Comparison of ENCODE assay signal across 15 mouse cellular contexts in genomic region chr5:122965427-122965826, GRCm38 (mm10). TPM values are rescaled to one million over a fixed set of nuclear protein-coding genes. Genes with fewer than 3 reads are reported as not detected.
DNase-seq lines count a peak whose midpoint lies in the region; ATAC-seq and TF ChIP-seq lines count a peak whose summit lies in the region.
"Had no signal": no experiment of that assay in that cellular context is flagged by ENCODE, and none has a peak within 500 bp of the region (broad histone marks: within the 10 kb centered on the region; RNA-seq: fewer than 3 reads in every experiment).

No protein-coding gene starts in this region.

- no peak for ATAC-seq in forebrain, embryonic 15.5 days (replicated peaks)
- ATAC-seq in midbrain, embryonic 11.5 days (ENCODE audit: low FRiP score), result no peak
- ATAC-seq in midbrain, postnatal 0 days (ENCODE audit: low FRiP score), result no peak
- ATAC-seq in common myeloid progenitor, adult 5-6 weeks (replicated peaks; ENCODE audit: low read depth, poor library complexity, severe bottlenecking), result peak; percentile 50
- ATAC-seq: hindbrain, embryonic 16.5 days; midbrain, embryonic 15.5 days; Patski had no signal

- H3K27ac ChIP-seq in forebrain, embryonic 15.5 days (replicated peaks), result peak overlapping the region; percentile 80
- H3K27ac ChIP-seq in forebrain, embryonic 10.5 days, result no peak overlapping the region
- H3K27ac ChIP-seq in midbrain, embryonic 11.5 days (ENCODE audit: low read depth, low read length), result no peak overlapping the region
- no peak overlapping the region for H3K27ac ChIP-seq in midbrain, postnatal 0 days (ENCODE audit: low read depth, low read length)
- H3K27ac ChIP-seq: heart, adult 2 months; macrophage; midbrain, embryonic 15.5 days had no signal

- H3K4me2 ChIP-seq in forebrain, embryonic 15.5 days (replicated peaks), result no peak overlapping the region
- H3K4me2 ChIP-seq in midbrain, embryonic 11.5 days, result no peak overlapping the region
- no peak overlapping the region for H3K4me2 ChIP-seq in midbrain, postnatal 0 days (ENCODE audit: low read depth, low read length, poor library complexity, severe bottlenecking)
- H3K4me2 ChIP-seq: midbrain, embryonic 15.5 days had no signal

- no peak for TF ChIP-seq CTCF in midbrain, postnatal 0 days (IDR thresholded peaks at IDR 0.05)

- no peaks in the 10 kb centered on the region for H3K9me3 ChIP-seq in forebrain, embryonic 15.5 days
- H3K9me3 ChIP-seq in forebrain, embryonic 10.5 days, result no peaks in the 10 kb centered on the region
- H3K9me3 ChIP-seq in midbrain, embryonic 11.5 days (ENCODE audit: control insufficient read depth, low read length), result no peaks in the 10 kb centered on the region
- no peaks in the 10 kb centered on the region for H3K9me3 ChIP-seq in midbrain, postnatal 0 days (ENCODE audit: low read length)
- H3K9me3 ChIP-seq: midbrain, embryonic 15.5 days had no signal

- H3K4me1 ChIP-seq in forebrain, embryonic 15.5 days, result peaks cover 8% of the 10 kb centered on the region
- H3K4me1 ChIP-seq in forebrain, embryonic 10.5 days, result peaks cover 12% of the 10 kb centered on the region; the same call in 1 of the 2 replicates
- H3K4me1 ChIP-seq in midbrain, embryonic 11.5 days (ENCODE audit: control insufficient read depth, insufficient read depth, low read length), result no peaks in the 10 kb centered on the region
- H3K4me1 ChIP-seq in midbrain, postnatal 0 days (ENCODE audit: insufficient read depth, low read length), result no peaks in the 10 kb centered on the region
- H3K4me1 ChIP-seq: midbrain, embryonic 15.5 days had no signal

- no peak overlapping the region for H3K4me3 ChIP-seq in forebrain, embryonic 15.5 days
- no peak overlapping the region for H3K4me3 ChIP-seq in forebrain, embryonic 10.5 days
- no peak overlapping the region for H3K4me3 ChIP-seq in midbrain, embryonic 11.5 days (ENCODE audit: low read depth, low read length)
- no peak overlapping the region for H3K4me3 ChIP-seq in midbrain, postnatal 0 days (ENCODE audit: low read depth, low read length)
- H3K4me3 ChIP-seq: heart, adult 2 months; midbrain, embryonic 15.5 days had no signal

- H3K27me3 ChIP-seq in forebrain, embryonic 15.5 days, result no peaks in the 10 kb centered on the region
- no peaks in the 10 kb centered on the region for H3K27me3 ChIP-seq in forebrain, embryonic 10.5 days (ENCODE audit: poor library complexity, severe bottlenecking)
- no peaks in the 10 kb centered on the region for H3K27me3 ChIP-seq in midbrain, embryonic 11.5 days (ENCODE audit: control insufficient read depth, insufficient read depth, low read length)
- H3K27me3 ChIP-seq in midbrain, postnatal 0 days (ENCODE audit: insufficient read depth, low read length), result no peaks in the 10 kb centered on the region
- H3K27me3 ChIP-seq: midbrain, embryonic 15.5 days; Patski had no signal

- H3K36me3 ChIP-seq in forebrain, embryonic 15.5 days, result 0 out of 2 replicates have a peak, but pooled peaks cover 5% of the 10 kb centered on the region
- H3K36me3 ChIP-seq in forebrain, embryonic 10.5 days (replicated peaks), result peaks cover 25% of the 10 kb centered on the region
- H3K36me3 ChIP-seq in midbrain, embryonic 11.5 days (ENCODE audit: control insufficient read depth, insufficient read depth, low read length), result 0 out of 2 replicates have a peak, but pooled peaks cover 2% of the 10 kb centered on the region
- no peaks in the 10 kb centered on the region for H3K36me3 ChIP-seq in midbrain, postnatal 0 days (ENCODE audit: insufficient read depth, low read length)
- H3K36me3 ChIP-seq: midbrain, embryonic 15.5 days had no signal

- intact Hi-C loops in left cerebral cortex, postnatal 10 days (cut with DNase I), result loop anchor here (5.0 kb wide), 2 partner anchors 47 to 82 kb away; partner anchors contain the start of gene Morn3

- 59% methylated on average over 11 of the region's 11 CpGs for WGBS in forebrain, embryonic 15.5 days
- 92% methylated on average over 11 of the region's 11 CpGs for WGBS in forebrain, embryonic 10.5 days
- 94% methylated on average over 11 of the region's 11 CpGs for WGBS in midbrain, embryonic 11.5 days
- WGBS in midbrain, postnatal 0 days, result 81% methylated on average over 11 of the region's 11 CpGs

- DNase-seq in forebrain, embryonic 10.5 days (ENCODE audit: extremely low spot score, low spot score), result no peak
- DNase-seq in midbrain, embryonic 11.5 days (ENCODE audit: low spot score, missing footprints), result peak; percentile 21
- DNase-seq in midbrain, postnatal 0 days (ENCODE audit: low spot score), result no peak
- no peak for DNase-seq in B cell, adult 2 months
- no peak for DNase-seq in left cerebral cortex, postnatal 10 days (ENCODE audit: extremely low spot score in 1 of 2, low spot score in 2 of 2)
- DNase-seq: heart, adult 2 months; heart, postnatal 10 days; liver, postnatal 0 days; spleen, adult 18-20 months had no signal

- no peak overlapping the region for H3K9ac ChIP-seq in forebrain, embryonic 15.5 days (replicated peaks)
- no peak overlapping the region for H3K9ac ChIP-seq in midbrain, embryonic 11.5 days (ENCODE audit: low read length)
- no peak overlapping the region for H3K9ac ChIP-seq in midbrain, postnatal 0 days (replicated peaks; ENCODE audit: low read length, poor library complexity, severe bottlenecking)
- H3K9ac ChIP-seq: liver, postnatal 0 days; midbrain, embryonic 15.5 days had no signal

RNA-seq across cellular contexts. Expression of gene Kdm2b, which starts 24.2 kb away (rescaled TPM):
- 138 and 141 TPM in 2 replicates for polyA plus RNA-seq in forebrain, embryonic 15.5 days (2015; fragmentation: Nextera tagmentation; extraction: Ambion mirVana)
- polyA plus RNA-seq in forebrain, embryonic 10.5 days (2016; fragmentation: Nextera tagmentation; extraction: Ambion mirVana), result 83.3 and 83.4 TPM in 2 replicates
- polyA plus RNA-seq in midbrain, embryonic 11.5 days (2014; fragmentation: Nextera tagmentation; extraction: Ambion mirVana), result 62.4 and 62.8 TPM in 2 replicates
- total RNA-seq in midbrain, postnatal 0 days (2014; rRNA removed), result 107 and 110 TPM in 2 replicates
- 78.6 and 78.8 TPM in 2 replicates for polyA plus RNA-seq in midbrain, postnatal 0 days (2015; fragmentation: Nextera tagmentation; extraction: Ambion mirVana)
- 60.6 and 72.8 TPM in 2 replicates for total RNA-seq in common myeloid progenitor, adult 5-6 weeks (2017)
- total RNA-seq in left cerebral cortex, postnatal 10 days (2021), result 10 to 100 TPM; 48.9 to 51.1 TPM

RNA-seq across cellular contexts. Expression of gene Orai1, which starts 49.4 kb away (rescaled TPM):
- polyA plus RNA-seq in forebrain, embryonic 15.5 days (2015; fragmentation: Nextera tagmentation; extraction: Ambion mirVana), result 14.0 and 14.9 TPM in 2 replicates
- polyA plus RNA-seq in forebrain, embryonic 10.5 days (2016; fragmentation: Nextera tagmentation; extraction: Ambion mirVana), result 6.9 and 7.9 TPM in 2 replicates
- polyA plus RNA-seq in midbrain, embryonic 11.5 days (2014; fragmentation: Nextera tagmentation; extraction: Ambion mirVana), result 8.2 and 10.5 TPM in 2 replicates
- total RNA-seq in midbrain, postnatal 0 days (2014; rRNA removed), result 16.3 and 24.0 TPM in 2 replicates
- 13.5 and 14.8 TPM in 2 replicates for polyA plus RNA-seq in midbrain, postnatal 0 days (2015; fragmentation: Nextera tagmentation; extraction: Ambion mirVana)
- 10.6 and 13.0 TPM in 2 replicates for total RNA-seq in common myeloid progenitor, adult 5-6 weeks (2017)
- 10 to 100 TPM in 1 of 2 experiments, 1 to 10 TPM in 1; 9.0 to 10.1 TPM for total RNA-seq in left cerebral cortex, postnatal 10 days (2021)
